Mouse (Mus musculus) CD4-positive, CD25-positive, alpha-beta regulatory T cell, adult 9 weeks (primary cell): ENCODE measurements around the gene Batf3. TPM values are rescaled to one million over a fixed set of nuclear protein-coding genes. Genes with fewer than 3 reads are reported as not detected.

Experiments
- polyA plus RNA-seq: library from polyadenylated mRNA; unstranded; fragments of 100-300 nt; shearing (Covaris generic); gene quantifications from one replicate; pipeline ENCODE4 v1.2.1, GENCODE M21; 2017

Batf3 gene
- polyA plus RNA-seq: not detected

DNA sequence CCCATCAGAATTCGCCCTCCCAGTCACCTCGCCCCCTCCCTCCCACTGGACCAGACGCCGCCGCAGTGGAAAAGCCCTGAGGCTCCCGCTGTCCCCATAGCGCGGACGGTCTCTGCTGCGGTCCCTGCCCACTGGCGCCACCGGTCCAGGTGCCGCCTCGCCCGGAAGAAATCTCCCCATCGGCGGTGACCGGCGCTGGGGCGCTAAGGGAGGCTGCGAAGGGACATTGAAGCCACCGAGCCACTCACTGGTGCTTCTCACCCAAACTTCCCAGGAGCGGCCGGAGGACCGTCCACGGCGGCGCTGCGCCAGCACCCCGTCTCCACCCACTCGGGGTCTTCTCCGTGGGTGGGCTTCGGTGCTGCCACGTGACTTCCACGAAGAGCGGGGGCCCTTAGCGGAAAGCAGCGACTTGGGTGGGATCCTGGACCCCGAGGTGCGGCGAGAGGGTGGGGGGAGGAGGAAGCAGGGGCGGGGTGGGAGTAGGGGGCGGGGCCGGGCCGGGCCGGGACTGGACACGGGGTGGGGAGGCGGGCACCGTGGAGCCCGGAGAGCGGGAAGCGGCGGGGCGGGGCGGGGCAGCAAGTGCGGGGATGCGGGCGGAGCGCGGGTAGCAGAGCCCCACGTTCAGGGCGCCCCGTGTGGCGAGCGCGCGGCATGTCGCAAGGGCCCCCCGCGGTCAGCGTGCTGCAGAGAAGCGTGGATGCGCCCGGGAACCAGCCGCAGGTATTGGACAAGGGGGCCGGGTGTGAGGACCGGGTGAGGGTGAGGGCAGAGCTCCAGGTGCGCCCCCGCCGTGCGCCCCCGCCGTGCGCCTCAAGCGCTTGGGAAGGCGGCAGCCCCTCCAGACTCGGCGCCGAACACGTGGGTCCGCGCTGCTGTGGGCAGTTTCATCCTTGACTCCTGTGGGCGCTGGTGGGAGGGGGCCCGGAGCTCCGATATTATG, at the start of gene Batf3:
Gene Batf3, plus strand, starts transcription at position 46 of the 946 bp plus-strand sequence.

DNA sequence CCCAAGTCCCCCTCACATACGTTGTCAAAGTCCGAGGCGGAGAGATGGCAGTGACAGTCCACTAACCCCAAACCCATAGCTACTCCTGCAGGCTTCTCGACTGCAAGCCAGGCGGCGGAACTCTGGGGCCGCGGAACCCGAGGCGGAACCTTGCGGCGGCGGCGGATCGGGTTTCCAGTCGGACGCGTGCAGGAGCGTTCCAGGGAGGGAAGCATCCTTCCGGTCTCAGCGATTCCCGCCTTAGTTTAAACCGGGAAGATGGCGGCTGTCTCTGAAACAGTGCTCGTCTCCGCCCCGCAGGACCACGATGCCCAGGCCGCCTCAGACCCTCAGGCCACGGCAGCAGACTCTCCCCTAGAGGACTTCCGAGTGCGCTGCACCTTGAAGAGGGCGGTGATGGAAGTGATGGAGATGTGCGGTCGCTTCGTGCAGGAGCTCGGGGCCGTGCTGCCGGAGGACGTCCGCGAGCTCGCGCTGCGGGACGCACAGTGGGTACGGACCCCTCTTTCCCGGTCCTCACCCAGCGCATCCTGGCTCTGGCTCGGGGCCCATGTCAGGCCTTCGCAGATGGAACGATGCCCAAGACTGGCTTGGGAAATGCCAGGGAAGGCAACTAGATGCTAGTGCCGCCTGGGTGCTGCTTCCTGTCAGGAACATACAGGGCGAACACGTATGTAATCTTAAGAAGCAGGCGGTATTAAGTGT, 34.7 kb upstream of the Batf3 start, which contains the start of the genes Tatdn3 and Nsl1:
Gene Tatdn3, minus strand, starts transcription at position 152 of the 705 bp plus-strand sequence.
Gene Nsl1, plus strand, starts transcription at position 232 of the 705 bp plus-strand sequence.

Other genes starting within 250 kb of the Batf3 start
- gene Rps6kc1, start 186.1 kb upstream of the Batf3 start, polyA plus RNA-seq: 14.5 TPM
- gene Angel2, start 172.7 kb upstream of the Batf3 start, polyA plus RNA-seq: 76.5 TPM
- gene Vash2, start 118.6 kb upstream of the Batf3 start, polyA plus RNA-seq: 0.11 TPM
- 4.7 TPM for gene Flvcr1, start 71.7 kb upstream of the Batf3 start, polyA plus RNA-seq
- gene Spata45, start 61.2 kb upstream of the Batf3 start, polyA plus RNA-seq: not detected
- 12.9 TPM for gene Tatdn3, start 34.9 kb upstream of the Batf3 start, polyA plus RNA-seq
- gene Nsl1, start 34.8 kb upstream of the Batf3 start, polyA plus RNA-seq: 2.5 TPM
- gene Fam71a, start 67.0 kb downstream of the Batf3 start, polyA plus RNA-seq: not detected
- gene Atf3, start 120.2 kb downstream of the Batf3 start, polyA plus RNA-seq: not detected
- gene Nenf, start 220.3 kb downstream of the Batf3 start, polyA plus RNA-seq: 2.4 TPM
- gene Tmem206, start 228.1 kb downstream of the Batf3 start, polyA plus RNA-seq: 29.4 TPM